Mouse (Mus musculus): ENCODE measurements around the gene Chmp6. TPM values are rescaled to one million over a fixed set of nuclear protein-coding genes. Genes with fewer than 3 reads are reported as not detected.

Chmp6 gene
- total and polyA plus RNA-seq, 3 experiments, result 8.4 to 53.1 (median 28.5) TPM

- Histone ChIP-seq H3K36me3 (replicated peaks) (no peaks in the 10 kb centered on the region), H3K9me3 (replicated peaks) (no peaks in the 10 kb centered on the region), H3K4me1 (ENCODE audit: insufficient read depth, low read depth, low read length) (peaks cover 11% of the 10 kb centered on the region), H3K27me3 (ENCODE audit: insufficient read depth, low read length) (peaks cover 57% of the 10 kb centered on the region), H3K4me3 (ENCODE audit: low read depth, low read length) (no peak overlapping the region)
- ATAC-seq (ENCODE audit: extremely low read depth, insufficient number of reproducible peaks, low FRiP score, poor library complexity, severe bottlenecking) (no peak), DNase-seq (ENCODE audit: low spot score) (no peak)
- TF ChIP-seq POLR2AphosphoS5 (IDR thresholded peaks at IDR 0.05; ENCODE audit: insufficient replicate concordance, low read depth, low read length) (no peak), GATA1 (IDR thresholded peaks at IDR 0.05; ENCODE audit: borderline replicate concordance, low read length) (no peak), GATA2 (IDR thresholded peaks at IDR 0.05; ENCODE audit: borderline replicate concordance, low read depth, low read length) (no peak), TAL1 (conservative IDR thresholded peaks at IDR 0.05; ENCODE audit: low read depth, low read length) (no peak), CTCF (IDR thresholded peaks at IDR 0.05; ENCODE audit: low read depth, low read length) (no peak)
Measured at GRCm38 (mm10) chr11:119947426-119947825, 34.2 kb downstream of the Chmp6 start.

DNA sequence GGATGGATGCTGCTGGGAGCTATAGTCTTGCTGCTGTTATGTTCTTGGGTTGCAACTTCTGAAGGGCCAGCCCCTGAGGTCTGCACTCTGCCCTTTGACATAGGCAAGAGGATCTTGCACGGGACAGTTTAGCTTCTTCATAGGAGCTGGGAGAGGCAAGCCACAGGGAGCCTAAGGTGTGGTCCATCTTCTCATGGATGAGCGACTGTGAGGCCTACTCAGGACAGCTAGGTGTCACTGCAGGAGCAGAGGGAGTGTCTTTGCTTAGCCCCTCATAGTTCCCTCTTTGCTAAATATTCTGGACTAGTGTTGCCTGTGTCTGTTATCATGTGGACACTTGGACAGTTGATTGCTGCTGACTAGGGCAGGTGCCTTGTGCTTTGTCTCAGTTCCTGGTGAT, 34.7 kb downstream of the Chmp6 start:
- H3K9me3 ChIP-seq (replicated peaks), result no peaks in the 10 kb centered on the region
- TF ChIP-seq TAL1 (conservative IDR thresholded peaks at IDR 0.05; ENCODE audit: low read depth, low read length) (no peak), GATA2 (IDR thresholded peaks at IDR 0.05; ENCODE audit: borderline replicate concordance, low read depth, low read length) (no peak), GATA1 (IDR thresholded peaks at IDR 0.05; ENCODE audit: borderline replicate concordance, low read length) (no peak), POLR2AphosphoS5 (IDR thresholded peaks at IDR 0.05; ENCODE audit: insufficient replicate concordance, low read depth, low read length) (no peak), CTCF (IDR thresholded peaks at IDR 0.05; ENCODE audit: low read depth, low read length) (no peak)
- H3K4me3 ChIP-seq (ENCODE audit: low read depth, low read length), result no peak overlapping the region
- peaks cover 10% of the 10 kb centered on the region for H3K4me1 ChIP-seq (ENCODE audit: insufficient read depth, low read depth, low read length)
- H3K36me3 ChIP-seq (replicated peaks), result no peaks in the 10 kb centered on the region
- peaks cover 58% of the 10 kb centered on the region for H3K27me3 ChIP-seq (ENCODE audit: insufficient read depth, low read length)
- ATAC-seq (ENCODE audit: extremely low read depth, insufficient number of reproducible peaks, low FRiP score, poor library complexity, severe bottlenecking), result no peak
- no peak for DNase-seq (ENCODE audit: low spot score)

- Histone ChIP-seq H3K36me3 (replicated peaks) (no peaks in the 10 kb centered on the region), H3K9me3 (replicated peaks) (no peaks in the 10 kb centered on the region), H3K4me1 (ENCODE audit: insufficient read depth, low read depth, low read length) (peaks cover 6% of the 10 kb centered on the region), H3K4me3 (ENCODE audit: low read depth, low read length) (no peak overlapping the region), H3K27me3 (ENCODE audit: insufficient read depth, low read length) (peaks cover 58% of the 10 kb centered on the region)
- ATAC-seq (ENCODE audit: extremely low read depth, insufficient number of reproducible peaks, low FRiP score, poor library complexity, severe bottlenecking) (no peak), DNase-seq (ENCODE audit: low spot score) (no peak)
- TF ChIP-seq POLR2AphosphoS5 (IDR thresholded peaks at IDR 0.05; ENCODE audit: insufficient replicate concordance, low read depth, low read length) (no peak), CTCF (IDR thresholded peaks at IDR 0.05; ENCODE audit: low read depth, low read length) (no peak), GATA1 (IDR thresholded peaks at IDR 0.05; ENCODE audit: borderline replicate concordance, low read length) (no peak), GATA2 (IDR thresholded peaks at IDR 0.05; ENCODE audit: borderline replicate concordance, low read depth, low read length) (no peak), TAL1 (conservative IDR thresholded peaks at IDR 0.05; ENCODE audit: low read depth, low read length) (no peak)
Measured at GRCm38 (mm10) chr11:119948305-119948704, 35.1 kb downstream of the Chmp6 start.

DNA sequence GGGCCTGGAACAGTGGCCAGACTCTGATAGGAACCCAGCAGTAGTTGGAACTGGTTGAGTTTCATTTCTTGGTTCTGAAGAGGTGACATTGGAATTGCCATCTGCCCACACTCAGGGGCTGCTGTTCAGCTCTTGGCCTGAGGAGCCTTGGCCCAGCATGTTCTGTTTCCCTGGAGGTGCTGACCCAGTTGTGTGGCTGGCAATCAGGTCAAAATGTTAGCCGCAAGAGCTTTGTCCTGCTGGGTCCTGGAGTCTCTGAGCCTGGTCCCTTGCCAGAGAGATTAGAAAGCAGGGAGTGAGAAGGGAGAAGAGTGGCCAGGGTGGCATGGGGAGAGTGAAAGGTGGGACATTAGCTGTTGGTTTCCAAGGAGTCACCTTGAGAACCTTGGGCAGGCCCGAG, 35.6 kb downstream of the Chmp6 start:
- Histone ChIP-seq H3K4me3 (ENCODE audit: low read depth, low read length) (no peak overlapping the region), H3K27me3 (ENCODE audit: insufficient read depth, low read length) (peaks cover 53% of the 10 kb centered on the region), H3K9me3 (replicated peaks) (no peaks in the 10 kb centered on the region), H3K36me3 (replicated peaks) (no peaks in the 10 kb centered on the region), H3K4me1 (ENCODE audit: insufficient read depth, low read depth, low read length) (peaks cover under 1% of the 10 kb centered on the region)
- TF ChIP-seq TAL1 (conservative IDR thresholded peaks at IDR 0.05; ENCODE audit: low read depth, low read length), result no peak
- TF ChIP-seq POLR2AphosphoS5 (IDR thresholded peaks at IDR 0.05; ENCODE audit: insufficient replicate concordance, low read depth, low read length), result no peak
- no peak for TF ChIP-seq CTCF (IDR thresholded peaks at IDR 0.05; ENCODE audit: low read depth, low read length)
- no peak for TF ChIP-seq GATA2 (IDR thresholded peaks at IDR 0.05; ENCODE audit: borderline replicate concordance, low read depth, low read length)
- no peak for TF ChIP-seq GATA1 (IDR thresholded peaks at IDR 0.05; ENCODE audit: borderline replicate concordance, low read length)
- ATAC-seq (ENCODE audit: extremely low read depth, insufficient number of reproducible peaks, low FRiP score, poor library complexity, severe bottlenecking), result no peak
- DNase-seq (ENCODE audit: low spot score), result no peak

- ATAC-seq (ENCODE audit: extremely low read depth, insufficient number of reproducible peaks, low FRiP score, poor library complexity, severe bottlenecking) (no peak), DNase-seq (ENCODE audit: low spot score) (no peak)
- H3K4me1 ChIP-seq (ENCODE audit: insufficient read depth, low read depth, low read length), result peaks cover 13% of the 10 kb centered on the region
- no peaks in the 10 kb centered on the region for H3K9me3 ChIP-seq (replicated peaks)
- H3K27me3 ChIP-seq (ENCODE audit: insufficient read depth, low read length), result peaks cover 38% of the 10 kb centered on the region
- H3K36me3 ChIP-seq (replicated peaks), result no peaks in the 10 kb centered on the region
- TF ChIP-seq CTCF (IDR thresholded peaks at IDR 0.05; ENCODE audit: low read depth, low read length), result no peak
- TF ChIP-seq GATA2 (IDR thresholded peaks at IDR 0.05; ENCODE audit: borderline replicate concordance, low read depth, low read length), result no peak
- TF ChIP-seq POLR2AphosphoS5 (IDR thresholded peaks at IDR 0.05; ENCODE audit: insufficient replicate concordance, low read depth, low read length), result no peak
- TF ChIP-seq TAL1 (conservative IDR thresholded peaks at IDR 0.05; ENCODE audit: low read depth, low read length), result no peak
- no peak for TF ChIP-seq GATA1 (IDR thresholded peaks at IDR 0.05; ENCODE audit: borderline replicate concordance, low read length)
- H3K4me3 ChIP-seq (ENCODE audit: low read depth, low read length), result no peak overlapping the region
Measured at GRCm38 (mm10) chr11:119950535-119950934, 37.3 kb downstream of the Chmp6 start.

DNA sequence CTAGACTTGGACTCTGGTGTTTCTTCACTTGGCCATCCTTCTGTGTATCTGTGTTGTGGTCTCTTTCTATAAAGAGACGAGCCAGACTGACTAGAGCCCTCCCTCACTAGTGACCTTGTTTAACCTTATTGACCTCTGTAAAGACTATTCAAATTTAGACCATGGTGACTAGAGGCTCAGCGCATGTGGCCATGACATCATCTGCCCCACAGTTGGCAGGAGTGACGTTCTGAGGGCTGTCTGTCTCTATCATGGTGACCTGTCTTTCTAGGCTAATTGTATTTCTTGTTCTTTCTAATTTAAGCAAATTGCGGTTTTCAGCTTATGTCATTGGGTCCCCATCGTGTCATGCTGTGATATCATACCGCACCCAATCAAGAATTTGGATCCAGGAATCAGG, 38.1 kb downstream of the Chmp6 start:
- ATAC-seq (ENCODE audit: extremely low read depth, insufficient number of reproducible peaks, low FRiP score, poor library complexity, severe bottlenecking) (no peak), DNase-seq (ENCODE audit: low spot score) (no peak)
- no peak for TF ChIP-seq GATA1 (IDR thresholded peaks at IDR 0.05; ENCODE audit: borderline replicate concordance, low read length)
- no peak for TF ChIP-seq GATA2 (IDR thresholded peaks at IDR 0.05; ENCODE audit: borderline replicate concordance, low read depth, low read length)
- no peak for TF ChIP-seq CTCF (IDR thresholded peaks at IDR 0.05; ENCODE audit: low read depth, low read length)
- no peak for TF ChIP-seq POLR2AphosphoS5 (IDR thresholded peaks at IDR 0.05; ENCODE audit: insufficient replicate concordance, low read depth, low read length)
- no peak for TF ChIP-seq TAL1 (conservative IDR thresholded peaks at IDR 0.05; ENCODE audit: low read depth, low read length)
- peaks cover 16% of the 10 kb centered on the region for H3K4me1 ChIP-seq (ENCODE audit: insufficient read depth, low read depth, low read length)
- H3K9me3 ChIP-seq (replicated peaks), result no peaks in the 10 kb centered on the region
- H3K36me3 ChIP-seq (replicated peaks), result no peaks in the 10 kb centered on the region
- H3K27me3 ChIP-seq (ENCODE audit: insufficient read depth, low read length), result peaks cover 31% of the 10 kb centered on the region
- H3K4me3 ChIP-seq (ENCODE audit: low read depth, low read length), result no peak overlapping the region
